Mouse (Mus musculus) heart, postnatal 0 days (tissue): ENCODE measurements at regions not wholly inside any gene's neighbourhood (a gene's known extent, or its start where the extent isn't known, plus 50 kb on each side); places are given as distances from the start of the nearest gene placed in this dataset.

Experiments used
- CTCF ChIP-seq: IDR thresholded peaks from 2 replicates; pipeline ENCODE4 v1.5.1; 2016; ENCODE audit warnings: antibody characterized with exemption, control low read depth, low read depth
- EP300 ChIP-seq: IDR thresholded peaks from 2 replicates; pipeline ENCODE4 v1.6.1; 2016; ENCODE audit warnings: antibody characterized with exemption, low read depth

DNA sequence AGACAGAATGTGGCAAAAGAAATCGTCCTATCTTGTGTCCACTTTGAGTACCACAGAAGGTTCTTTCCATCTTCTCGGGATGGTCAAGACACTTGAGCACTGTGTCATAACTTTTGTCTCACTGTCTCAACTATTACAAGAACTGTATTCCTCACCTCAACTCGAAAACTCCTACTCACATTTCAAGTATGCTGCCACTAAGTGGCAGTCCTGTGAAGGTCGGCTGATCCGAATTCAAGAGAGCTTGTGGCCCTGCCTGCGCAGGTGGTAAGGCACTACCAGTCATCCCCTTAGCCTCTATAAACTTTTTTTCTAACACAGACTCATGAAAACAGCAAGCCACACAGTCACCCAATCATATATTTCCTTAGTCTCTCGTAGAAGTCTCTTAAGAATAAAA lies 381.6 kb upstream of the Meis1 start:
- TF ChIP-seq CTCF (no peak), EP300 (no peak)
